Mouse (Mus musculus) cerebellum, adult 2 months (tissue): ENCODE measurements at regions not wholly inside any gene's neighbourhood (a gene's known extent, or its start where the extent isn't known, plus 50 kb on each side); places are given as distances from the start of the nearest gene placed in this dataset.

Experiments
- DNase-seq, 2 experiments: peaks; one replicate each; pipeline ENCODE4 v3.0.0; 2021
- H3K27ac ChIP-seq: fragments of 200-500 bp; 2 replicates; pipeline ENCODE4 v1.5.1; 2012; ENCODE audit warnings: low read length, control low read depth, inconsistent platforms; ENCODE audit not compliant: insufficient read depth
- H3K27me3 ChIP-seq: fragments of 200-500 bp; 2 replicates; pipeline ENCODE4 v1.6.1; 2012; ENCODE audit warnings: inconsistent platforms, mild to moderate bottlenecking, low read length, moderate library complexity; ENCODE audit not compliant: control insufficient read depth, insufficient read depth
- H3K4me1 ChIP-seq: fragments of 200-500 bp; 2 replicates; pipeline ENCODE4 v1.6.1; 2011; ENCODE audit warnings: low read length; ENCODE audit not compliant: control insufficient read depth, insufficient read depth
- H3K4me3 ChIP-seq: fragments of 200-500 bp; replicated peaks from 2 replicates; pipeline ENCODE3; 2011; ENCODE audit warnings: mild to moderate bottlenecking, low read depth, low read length, control low read depth; ENCODE audit not compliant: insufficient read depth
- CTCF ChIP-seq: fragments of 200-500 bp; IDR thresholded peaks from 2 replicates; pipeline ENCODE4 v1.5.1; 2011; ENCODE audit warnings: low read depth, mild to moderate bottlenecking, control low read depth, low read length, moderate library complexity, borderline replicate concordance; ENCODE audit not compliant: insufficient read depth
- POLR2A ChIP-seq: fragments of 200-500 bp; IDR thresholded peaks from 2 replicates; pipeline ENCODE4 v1.6.1; 2011; ENCODE audit warnings: low read length, control low read depth, borderline replicate concordance; ENCODE audit not compliant: insufficient read depth
- WGBS: fragments of 180-500 bp; shearing (Covaris S2); methylation state at CpG from one replicate; pipeline ENCODE4 v1.1.7; 2018; 5-methylcytosine and 5-hydroxymethylcytosine counted together

- no peaks in the 10 kb centered on the region for H3K27me3 ChIP-seq
- WGBS = 69% methylated on average over 2 of the region's 2 CpGs
- H3K4me3 ChIP-seq = no peak overlapping the region
- no peaks in the 10 kb centered on the region for H3K4me1 ChIP-seq
- DNase-seq = no peak
- no peak overlapping the region for H3K27ac ChIP-seq
- TF ChIP-seq CTCF (no peak), POLR2A (no peak)
These were observed 94.3 kb upstream of the Unc5b start for GRCm38 (mm10) chr10:60925644-60926043.

GRCm38 (mm10) chr10:60925198-60925597 is 93.8 kb upstream of the Unc5b start:
- Histone ChIP-seq H3K4me1 (no peaks in the 10 kb centered on the region), H3K4me3 (no peak overlapping the region), H3K27me3 (no peaks in the 10 kb centered on the region), H3K27ac (no peak overlapping the region)
- no peak for DNase-seq
- TF ChIP-seq CTCF (no peak), POLR2A (no peak)
- WGBS = 85% methylated on average over 2 of the region's 2 CpGs

- no peak for DNase-seq
- TF ChIP-seq CTCF (no peak), POLR2A (no peak)
- 38% methylated on average over 11 of the region's 11 CpGs for WGBS
- Histone ChIP-seq H3K27ac (no peak overlapping the region), H3K27me3 (no peaks in the 10 kb centered on the region), H3K4me3 (no peak overlapping the region), H3K4me1 (no peaks in the 10 kb centered on the region)
These were observed 92.4 kb upstream of the Unc5b start for GRCm38 (mm10) chr10:60923806-60924205.

- DNase-seq = no peak
- no peak overlapping the region for H3K4me3 ChIP-seq
- no peaks in the 10 kb centered on the region for H3K4me1 ChIP-seq
- no peaks in the 10 kb centered on the region for H3K27me3 ChIP-seq
- TF ChIP-seq CTCF = no peak
- no peak for TF ChIP-seq POLR2A
- 83% methylated on average over 1 of the region's 1 CpGs for WGBS
- H3K27ac ChIP-seq = no peak overlapping the region
These were observed 89.2 kb upstream of the Unc5b start for GRCm38 (mm10) chr10:60920621-60921020.

GRCm38 (mm10) chr10:60918020-60918419 is 86.6 kb upstream of the Unc5b start:
- TF ChIP-seq POLR2A (no peak), CTCF (no peak)
- Histone ChIP-seq H3K27ac (no peak overlapping the region), H3K4me3 (no peak overlapping the region), H3K4me1 (no peaks in the 10 kb centered on the region), H3K27me3 (no peaks in the 10 kb centered on the region)
- 22% methylated on average over 8 of the region's 8 CpGs for WGBS
- DNase-seq = no peak

GRCm38 (mm10) chr10:60914391-60914790 is 83.0 kb upstream of the Unc5b start:
- Histone ChIP-seq H3K27ac (no peak overlapping the region), H3K4me3 (no peak overlapping the region), H3K4me1 (no peaks in the 10 kb centered on the region), H3K27me3 (no peaks in the 10 kb centered on the region)
- TF ChIP-seq POLR2A (no peak), CTCF (no peak)
- 57% methylated on average over 7 of the region's 7 CpGs for WGBS
- DNase-seq = no peak

GRCm38 (mm10) chr10:60913456-60913900 is 82.1 kb upstream of the Unc5b start:
- WGBS = 7% methylated on average over 11 of the region's 11 CpGs
- Histone ChIP-seq H3K4me3 (no peak overlapping the region), H3K27me3 (no peaks in the 10 kb centered on the region), H3K4me1 (no peaks in the 10 kb centered on the region), H3K27ac (no peak overlapping the region)
- peak in 1 of 2 experiments; percentile 19 for DNase-seq
- no peak for TF ChIP-seq POLR2A

GRCm38 (mm10) chr10:60904351-60904750 is 73.0 kb upstream of the Unc5b start:
- no peak for DNase-seq
- Histone ChIP-seq H3K4me1 (no peaks in the 10 kb centered on the region), H3K27me3 (no peaks in the 10 kb centered on the region), H3K27ac (no peak overlapping the region), H3K4me3 (no peak overlapping the region)
- 82% methylated on average over 7 of the region's 7 CpGs for WGBS
- TF ChIP-seq CTCF (no peak), POLR2A (no peak)
